Mouse (Mus musculus): ENCODE results near the gene Col6a5. TPM values are rescaled to one million over a fixed set of nuclear protein-coding genes. Genes with fewer than 3 reads are reported as not detected.
"Not testable (repeated sequence)": the region's sequence is repeated elsewhere in the genome, so short reads cannot be mapped to it uniquely, and the experiment has no call there.

The Col6a5 gene
- polyA plus RNA-seq, 1 experiment from 2014 or later = 0.52 TPM

DNA sequence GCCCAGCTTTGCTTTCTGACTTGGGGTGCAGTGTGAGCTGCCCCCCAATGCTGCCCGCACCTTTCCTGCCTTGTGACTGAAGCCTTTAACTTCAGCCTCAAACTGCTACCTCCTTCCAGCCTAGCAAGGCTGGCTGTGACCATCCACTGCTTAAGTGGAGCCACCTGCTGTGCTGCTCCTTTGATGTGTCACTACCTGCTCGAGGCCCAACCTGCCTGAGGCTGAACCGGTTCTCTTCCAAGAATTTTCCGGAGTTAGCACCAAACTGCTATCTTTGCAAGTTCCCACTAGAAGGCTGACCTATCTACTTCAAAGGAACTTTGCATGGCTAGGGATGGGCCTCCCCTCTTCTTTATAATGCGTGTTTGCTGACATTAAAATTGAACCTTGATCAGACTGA, 119.1 kb downstream of the Col6a5 start:
- not testable (repeated sequence) for H3K4me3 ChIP-seq; H3K4me1 ChIP-seq; H3K27me3 ChIP-seq (replicated peaks); H3K36me3 ChIP-seq (replicated peaks); H3K4me2 ChIP-seq; ATAC-seq (replicated peaks); H3K27ac ChIP-seq; H3K9me3 ChIP-seq; H3K9ac ChIP-seq
- WGBS = 62% methylated on average over 5 of the region's 5 CpGs

GRCm38 (mm10) chr9:105839147-105839515, 121.3 kb downstream of the Col6a5 start:
- no peaks in the 10 kb centered on the region for H3K9me3 ChIP-seq
- H3K4me3 ChIP-seq = no peak overlapping the region
- H3K27ac ChIP-seq = no peak overlapping the region
- 78% methylated on average over 5 of the region's 5 CpGs for WGBS
- no peaks in the 10 kb centered on the region for H3K27me3 ChIP-seq (replicated peaks)
- H3K4me2 ChIP-seq = no peak overlapping the region
- no peaks in the 10 kb centered on the region for H3K36me3 ChIP-seq (replicated peaks)
- H3K4me1 ChIP-seq = no peaks in the 10 kb centered on the region
- no peak for ATAC-seq (replicated peaks)
- no peak overlapping the region for H3K9ac ChIP-seq

DNA sequence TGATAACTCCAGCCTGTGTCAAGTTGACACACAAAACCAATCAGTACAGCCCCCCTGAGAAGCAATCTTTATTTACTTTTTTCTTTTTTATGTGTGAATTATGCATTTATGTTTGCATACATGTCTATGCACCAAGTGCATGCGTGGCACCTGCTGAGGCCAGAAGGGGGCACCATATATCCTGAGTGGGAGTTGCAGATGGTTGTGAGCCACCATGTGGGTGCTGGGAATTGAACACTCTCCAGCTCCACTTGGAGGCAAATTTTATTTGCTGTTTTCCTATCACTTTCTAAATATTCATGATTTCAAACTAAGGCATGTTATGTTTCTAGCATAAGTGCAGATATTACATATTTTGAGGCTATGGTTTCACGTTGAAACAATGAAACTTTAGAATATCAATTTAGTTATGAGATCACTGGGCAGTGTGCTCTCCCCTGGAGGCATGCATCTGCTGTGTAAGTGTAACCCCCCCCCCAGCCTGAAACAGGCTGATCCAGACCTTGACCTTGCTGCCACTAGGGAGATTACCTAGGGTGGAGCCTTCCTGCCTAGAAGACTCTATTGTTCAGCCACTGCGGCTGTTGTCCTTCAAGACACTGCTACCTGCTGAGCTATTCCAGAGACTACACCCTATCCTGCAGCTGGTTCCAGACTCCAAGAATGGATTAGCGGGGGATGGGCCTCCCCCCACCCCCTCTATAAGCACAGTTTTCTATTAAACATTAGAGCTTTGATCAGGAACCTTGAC, 121.9 kb downstream of the Col6a5 start:
- no peak for ATAC-seq (replicated peaks)
- Histone ChIP-seq H3K9me3 (no peaks in the 10 kb centered on the region), H3K27me3 (replicated peaks) (no peaks in the 10 kb centered on the region), H3K36me3 (replicated peaks) (no peaks in the 10 kb centered on the region), H3K9ac (no peak overlapping the region), H3K4me3 (no peak overlapping the region), H3K4me1 (no peaks in the 10 kb centered on the region), H3K27ac (no peak overlapping the region), H3K4me2 (no peak overlapping the region)
- WGBS = 78% methylated on average over 4 of the region's 4 CpGs

GRCm38 (mm10) chr9:105835587-105835986, 124.9 kb downstream of the Col6a5 start:
- WGBS = 74% methylated on average over 7 of the region's 7 CpGs
- Histone ChIP-seq H3K9me3 (no peaks in the 10 kb centered on the region), H3K36me3 (replicated peaks) (no peaks in the 10 kb centered on the region), H3K4me1 (no peaks in the 10 kb centered on the region), H3K4me3 (no peak overlapping the region), H3K9ac (no peak overlapping the region), H3K27ac (no peak overlapping the region), H3K27me3 (replicated peaks) (no peaks in the 10 kb centered on the region), H3K4me2 (no peak overlapping the region)
- ATAC-seq (replicated peaks) = no peak

GRCm38 (mm10) chr9:105834799-105835198, 125.6 kb downstream of the Col6a5 start:
- H3K27me3 ChIP-seq (replicated peaks) = no peaks in the 10 kb centered on the region
- no peak for ATAC-seq (replicated peaks)
- no peak overlapping the region for H3K4me2 ChIP-seq
- no peak overlapping the region for H3K4me3 ChIP-seq
- H3K9me3 ChIP-seq = no peaks in the 10 kb centered on the region
- no peak overlapping the region for H3K27ac ChIP-seq
- no peaks in the 10 kb centered on the region for H3K4me1 ChIP-seq
- H3K36me3 ChIP-seq (replicated peaks) = no peaks in the 10 kb centered on the region
- WGBS = 53% methylated on average over 4 of the region's 4 CpGs
- H3K9ac ChIP-seq = no peak overlapping the region

- no peaks in the 10 kb centered on the region for H3K36me3 ChIP-seq (replicated peaks)
- H3K27me3 ChIP-seq (replicated peaks) = 0 out of 2 replicates have a peak, but pooled peaks cover 3% of the 10 kb centered on the region
- no peak for ATAC-seq (replicated peaks)
- no peak overlapping the region for H3K4me3 ChIP-seq
- no peak overlapping the region for H3K4me2 ChIP-seq
- H3K4me1 ChIP-seq = peaks cover 5% of the 10 kb centered on the region; the same call in 1 of the 2 replicates
- H3K9me3 ChIP-seq = no peaks in the 10 kb centered on the region
- H3K27ac ChIP-seq = no peak overlapping the region
- WGBS = 82% methylated on average over 9 of the region's 9 CpGs
- H3K9ac ChIP-seq = no peak overlapping the region
Measured at GRCm38 (mm10) chr9:105831291-105831690, 129.2 kb downstream of the Col6a5 start.

- Histone ChIP-seq H3K4me1 (peaks cover 5% of the 10 kb centered on the region; the same call in 1 of the 2 replicates), H3K9ac (no peak within 1 kb of the TSS), H3K4me3 (no peak within 1 kb of the TSS), H3K36me3 (replicated peaks) (no peaks in the 10 kb centered on the region), H3K4me2 (peak within 1 kb of the TSS; percentile 22), H3K27me3 (replicated peaks) (0 out of 2 replicates have a peak, but pooled peaks cover 3% of the 10 kb centered on the region), H3K27ac (no peak within 1 kb of the TSS), H3K9me3 (no peaks in the 10 kb centered on the region)
- 17% methylated on average over 20 of the region's 20 CpGs for WGBS
- ATAC-seq (replicated peaks) = no peak
Measured at GRCm38 (mm10) chr9:105827791-105828385, 132.6 kb downstream of the Col6a5 start, which contains the start of gene Col6a6. Gene Col6a6, minus strand, starts transcription at chr9:105828160.

- Histone ChIP-seq H3K27me3 (replicated peaks) (0 out of 2 replicates have a peak, but pooled peaks cover 3% of the 10 kb centered on the region), H3K36me3 (replicated peaks) (no peaks in the 10 kb centered on the region), H3K4me1 (peaks cover 5% of the 10 kb centered on the region; the same call in 1 of the 2 replicates), H3K9ac (no peak overlapping the region), H3K9me3 (no peaks in the 10 kb centered on the region), H3K4me2 (no peak overlapping the region), H3K27ac (no peak overlapping the region), H3K4me3 (no peak overlapping the region)
- 71% methylated on average over 8 of the region's 8 CpGs for WGBS
- ATAC-seq (replicated peaks) = no peak
Measured at GRCm38 (mm10) chr9:105827076-105827647, 133.3 kb downstream of the Col6a5 start.

- no peaks in the 10 kb centered on the region for H3K36me3 ChIP-seq (replicated peaks)
- H3K4me2 ChIP-seq = no peak overlapping the region
- no peaks in the 10 kb centered on the region for H3K27me3 ChIP-seq (replicated peaks)
- WGBS = 93% methylated on average over 6 of the region's 6 CpGs
- no peaks in the 10 kb centered on the region for H3K9me3 ChIP-seq
- ATAC-seq (replicated peaks) = no peak
- H3K9ac ChIP-seq = no peak overlapping the region
- no peak overlapping the region for H3K4me3 ChIP-seq
- H3K4me1 ChIP-seq = no peaks in the 10 kb centered on the region
- no peak overlapping the region for H3K27ac ChIP-seq
Measured at GRCm38 (mm10) chr9:105820711-105821110, 139.7 kb downstream of the Col6a5 start.

GRCm38 (mm10) chr9:105819155-105819709, 141.2 kb downstream of the Col6a5 start:
- no peaks in the 10 kb centered on the region for H3K4me1 ChIP-seq
- no peak overlapping the region for H3K9ac ChIP-seq
- H3K9me3 ChIP-seq = no peaks in the 10 kb centered on the region
- no peak overlapping the region for H3K4me2 ChIP-seq
- 81% methylated on average over 29 of the region's 29 CpGs for WGBS
- no peak for ATAC-seq (replicated peaks)
- no peak overlapping the region for H3K27ac ChIP-seq
- no peaks in the 10 kb centered on the region for H3K27me3 ChIP-seq (replicated peaks)
- H3K4me3 ChIP-seq = no peak overlapping the region
- no peaks in the 10 kb centered on the region for H3K36me3 ChIP-seq (replicated peaks)

DNA sequence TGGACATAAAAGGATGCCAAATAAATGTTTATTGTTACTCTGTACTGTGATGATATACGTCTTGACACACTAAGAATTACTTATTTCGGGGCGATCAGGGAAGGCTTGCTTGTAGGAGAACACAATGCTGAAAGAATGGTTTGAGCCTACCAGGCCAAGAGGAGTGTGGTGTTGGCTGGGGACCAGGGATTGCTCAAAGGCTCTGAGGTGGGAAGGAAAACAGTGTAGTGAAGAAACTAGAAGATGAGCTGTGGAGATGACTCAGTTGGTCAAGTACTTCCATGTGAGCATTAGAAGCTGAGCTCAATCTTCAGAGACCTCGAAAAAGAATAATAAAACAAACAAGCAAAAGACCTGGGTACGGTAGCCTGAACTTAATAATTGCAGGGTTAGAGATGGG, 146.0 kb downstream of the Col6a5 start:
- H3K4me3 ChIP-seq = no peak overlapping the region
- 86% methylated on average over 5 of the region's 5 CpGs for WGBS
- H3K27me3 ChIP-seq (replicated peaks) = no peaks in the 10 kb centered on the region
- no peaks in the 10 kb centered on the region for H3K4me1 ChIP-seq
- no peaks in the 10 kb centered on the region for H3K9me3 ChIP-seq
- no peak overlapping the region for H3K9ac ChIP-seq
- no peak overlapping the region for H3K27ac ChIP-seq
- no peak for ATAC-seq (replicated peaks)
- H3K36me3 ChIP-seq (replicated peaks) = no peaks in the 10 kb centered on the region
- H3K4me2 ChIP-seq = no peak overlapping the region

DNA sequence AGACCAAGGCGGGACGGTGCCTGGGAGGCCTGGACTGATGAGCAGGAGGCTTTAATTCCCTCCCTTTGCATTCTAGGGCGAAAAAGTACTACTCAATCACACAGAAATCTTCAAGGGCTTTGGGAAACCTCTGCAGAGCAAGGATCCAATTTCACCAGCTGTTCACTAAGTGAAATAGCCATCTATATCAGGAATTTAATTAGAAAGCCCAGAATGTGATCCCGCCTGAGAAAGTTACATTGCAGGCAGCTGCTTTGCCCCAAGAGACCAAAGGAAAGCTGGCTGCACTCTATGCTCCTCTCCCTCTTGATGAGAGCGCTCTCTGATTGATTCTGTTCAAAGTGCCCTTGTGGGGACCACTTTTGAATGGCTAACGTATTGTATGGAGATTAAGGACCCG, 149.0 kb downstream of the Col6a5 start:
- Histone ChIP-seq H3K4me2 (no peak overlapping the region), H3K27ac (no peak overlapping the region), H3K9ac (no peak overlapping the region), H3K36me3 (replicated peaks) (no peaks in the 10 kb centered on the region), H3K9me3 (no peaks in the 10 kb centered on the region), H3K4me1 (no peaks in the 10 kb centered on the region), H3K27me3 (replicated peaks) (no peaks in the 10 kb centered on the region), H3K4me3 (no peak overlapping the region)
- 42% methylated on average over 7 of the region's 7 CpGs for WGBS
- no peak for ATAC-seq (replicated peaks)
